Mouse (Mus musculus): ENCODE data around the gene Flot2.

Flot2 gene

DNA sequence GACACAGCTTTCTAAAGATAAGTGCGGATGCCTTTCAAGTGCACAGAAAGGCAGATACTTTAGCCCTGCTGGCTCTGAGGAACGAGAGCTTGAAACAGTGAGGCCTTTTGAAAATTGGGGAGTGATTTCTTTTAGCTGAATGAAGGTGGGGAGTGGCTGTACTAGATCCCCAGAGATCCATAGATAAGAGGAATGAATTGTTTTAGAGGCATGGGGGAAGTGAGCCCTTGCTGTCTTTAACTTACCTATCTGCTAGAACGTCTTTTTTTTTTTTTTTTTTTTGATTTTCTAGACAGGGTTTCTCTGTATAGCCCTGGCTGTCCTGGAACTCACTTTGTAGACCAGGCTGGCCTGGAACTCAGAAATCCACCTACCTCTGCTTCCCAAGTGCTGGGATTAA is 59.3 kb downstream of the Flot2 start:
- no peak for DNase-seq (ENCODE audit: low read depth in 1 of 2, low spot score in 2 of 2)

DNA sequence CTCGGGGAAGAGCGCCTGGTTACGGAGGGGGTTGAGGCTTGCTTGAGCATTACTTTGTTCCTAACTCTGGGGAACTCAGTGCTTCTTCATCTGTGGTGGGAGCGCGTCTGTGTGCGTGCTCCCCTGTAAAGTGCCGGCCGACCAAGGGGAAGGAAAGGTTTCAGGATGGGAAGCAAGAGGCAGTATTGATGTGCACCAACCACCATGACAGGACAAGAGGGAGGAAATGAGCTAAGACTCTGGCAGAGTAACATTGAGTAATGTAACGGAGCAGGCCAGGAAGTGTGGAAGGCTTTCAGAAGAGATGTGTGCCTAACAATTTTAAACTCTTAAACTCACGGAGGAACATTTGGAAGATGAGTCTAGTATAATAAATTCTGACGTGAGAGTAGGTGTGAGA is 63.0 kb downstream of the Flot2 start:
- DNase-seq (ENCODE audit: low read depth in 1 of 2, low spot score in 2 of 2): no peak

DNA sequence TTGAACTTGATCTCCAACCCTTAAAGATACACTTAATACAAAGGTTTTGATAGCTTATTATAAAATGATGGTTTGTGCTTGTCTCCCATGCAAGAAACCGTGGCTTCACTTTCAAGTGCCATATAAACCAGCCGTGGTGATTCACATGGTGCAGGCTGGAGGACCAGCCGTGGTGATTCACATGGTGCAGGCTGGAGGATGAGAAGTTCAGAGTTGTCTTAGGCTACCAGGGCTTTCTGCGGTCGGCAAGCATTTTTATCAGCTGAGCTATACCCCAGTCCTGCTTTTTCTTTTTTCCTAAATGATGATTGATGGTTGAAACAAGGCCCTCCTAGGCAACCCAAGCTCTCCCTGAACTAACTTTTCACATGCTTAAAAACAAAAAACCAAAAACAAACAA is 64.4 kb downstream of the Flot2 start:
- no peak for DNase-seq (ENCODE audit: low read depth in 1 of 2, low spot score in 2 of 2)

DNA sequence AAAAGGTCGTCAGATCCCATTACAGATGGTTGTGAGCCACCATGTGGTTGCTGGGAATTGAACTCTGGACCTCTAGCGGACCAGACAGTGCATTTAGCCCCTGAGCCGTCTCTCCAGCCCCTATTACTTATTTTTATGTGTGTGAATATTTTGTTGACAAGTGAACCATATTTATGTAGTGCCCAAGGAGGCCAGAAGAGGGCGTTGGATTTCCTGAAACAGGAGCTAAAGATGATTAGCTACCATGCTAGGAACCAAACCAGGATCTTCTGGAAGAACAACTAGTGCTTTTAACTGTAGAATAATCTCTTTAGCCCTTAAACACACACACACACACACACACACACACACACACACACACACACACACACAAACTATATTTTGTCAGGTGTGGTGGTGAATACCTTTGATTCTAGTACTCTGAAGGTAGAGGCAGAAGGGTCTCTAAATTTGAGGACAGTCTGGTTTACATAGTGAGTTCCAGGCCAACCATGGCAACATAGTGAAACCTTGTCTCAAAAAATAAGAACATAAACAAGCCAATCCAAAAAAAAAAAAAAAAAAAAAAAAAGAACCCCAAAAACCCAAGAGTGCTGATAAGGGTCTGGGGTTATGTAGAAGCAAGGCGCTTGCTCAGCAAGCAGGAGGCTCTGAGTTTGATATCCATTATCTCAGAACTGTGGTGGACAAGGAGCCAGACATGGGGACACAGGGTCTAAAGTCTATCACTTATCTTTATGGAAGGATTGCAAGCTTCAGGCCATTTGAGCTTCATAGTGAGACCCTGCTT is 65.4 kb downstream of the Flot2 start:
- no peak for DNase-seq (ENCODE audit: low read depth in 1 of 2, low spot score in 2 of 2)

DNA sequence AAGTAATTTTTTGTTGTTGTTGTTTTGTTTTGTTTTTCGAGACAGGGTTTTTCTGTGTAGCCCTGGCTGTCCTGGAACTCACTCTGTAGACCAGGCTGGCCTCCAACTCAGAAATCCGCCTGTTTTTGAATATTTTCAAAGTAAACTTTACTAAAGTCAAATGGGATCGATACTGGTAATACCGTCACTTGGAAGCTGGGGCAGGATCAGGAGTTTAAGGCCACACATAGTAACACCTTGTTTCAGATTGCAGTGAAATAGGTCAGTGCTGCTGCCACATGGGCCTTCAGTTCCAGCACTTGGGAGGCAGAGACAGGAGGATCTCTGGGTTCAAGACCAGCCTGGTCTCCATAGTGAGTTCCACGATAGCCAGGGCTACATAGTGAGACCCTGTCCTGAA is 66.8 kb downstream of the Flot2 start:
- DNase-seq (ENCODE audit: low read depth in 1 of 2, low spot score in 2 of 2): no peak
